Mouse (Mus musculus) E14TG2a.4 (cell line): ENCODE data around the gene Rbfox1.

Source experiments
- CTCF ChIP-seq: conservative IDR thresholded peaks from 2 replicates; pipeline ENCODE4 v1.5.1; 2014; ENCODE audit warnings: low read length
- NANOG ChIP-seq: IDR thresholded peaks from 2 replicates; pipeline ENCODE4 v1.6.1; 2014; ENCODE audit warnings: borderline replicate concordance, low read length, mixed read lengths
- POU5F1 ChIP-seq: IDR thresholded peaks from 2 replicates; pipeline ENCODE4 v1.6.1; 2014; ENCODE audit warnings: low read length, borderline replicate concordance

DNA sequence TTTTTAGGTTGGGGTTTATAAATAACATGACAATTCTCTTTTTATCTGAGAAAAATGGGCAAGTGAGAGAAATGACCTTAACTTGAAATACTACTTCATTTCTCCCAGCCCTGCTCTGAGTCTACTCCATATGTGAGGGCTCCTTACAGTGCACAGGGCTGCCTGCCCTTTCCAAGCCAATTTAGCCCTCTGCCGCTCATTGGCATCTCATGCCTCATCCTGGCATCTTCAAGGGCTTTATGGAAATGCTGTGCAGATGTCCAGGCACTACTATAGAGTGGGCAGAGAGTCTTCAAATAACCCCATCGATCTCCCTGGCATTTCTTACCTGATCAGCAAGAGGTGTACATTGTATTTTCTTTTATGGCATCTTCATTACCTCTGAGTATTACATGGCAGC is 1064.5 kb downstream of the Rbfox1 start:
- TF ChIP-seq CTCF (no peak), NANOG (no peak), POU5F1 (no peak)
